Mouse (Mus musculus): ENCODE data around the gene Parp3. TPM values are rescaled to one million over a fixed set of nuclear protein-coding genes. Genes with fewer than 3 reads are reported as not detected.

The Parp3 gene
- polyA plus RNA-seq, 1 experiment from 2014 or later = 58.0 TPM

DNA sequence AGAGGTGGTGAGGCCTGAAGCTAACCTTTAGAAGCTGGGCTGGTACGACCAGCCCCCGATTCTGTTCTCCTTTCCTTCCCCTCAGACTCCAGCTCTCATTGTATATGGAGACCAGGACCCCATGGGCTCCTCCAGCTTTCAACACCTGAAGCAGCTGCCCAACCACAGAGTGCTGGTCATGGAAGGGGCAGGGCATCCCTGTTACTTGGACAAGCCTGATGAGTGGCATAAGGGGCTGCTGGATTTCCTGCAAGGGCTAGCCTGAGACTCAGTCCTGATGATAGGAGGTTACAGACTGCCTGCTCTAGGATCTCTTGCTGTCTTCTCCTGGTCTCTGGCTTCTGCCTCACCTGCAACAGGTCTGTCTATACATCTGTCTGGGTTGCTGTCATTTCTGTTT, 24.9 kb downstream of the Parp3 start:
- no peak for TF ChIP-seq CTCF (IDR thresholded peaks at IDR 0.05)
- ChIA-PET POLR2A (interaction anchor here (1.4 kb wide), 1 partner anchor 23 kb away, joined by 6 read pairs; no protein-coding TSS in a partner anchor), CTCF (no interaction called here)
- no peaks in the 10 kb centered on the region for H3K27me3 ChIP-seq
- no peak for ATAC-seq
- in situ Hi-C loops (cut with MboI; ENCODE audit: low pct_unique_long_range_greater_than_20kb) = no loop called here
- DNase-seq (ENCODE audit: low read depth, low spot score) = no peak

DNA sequence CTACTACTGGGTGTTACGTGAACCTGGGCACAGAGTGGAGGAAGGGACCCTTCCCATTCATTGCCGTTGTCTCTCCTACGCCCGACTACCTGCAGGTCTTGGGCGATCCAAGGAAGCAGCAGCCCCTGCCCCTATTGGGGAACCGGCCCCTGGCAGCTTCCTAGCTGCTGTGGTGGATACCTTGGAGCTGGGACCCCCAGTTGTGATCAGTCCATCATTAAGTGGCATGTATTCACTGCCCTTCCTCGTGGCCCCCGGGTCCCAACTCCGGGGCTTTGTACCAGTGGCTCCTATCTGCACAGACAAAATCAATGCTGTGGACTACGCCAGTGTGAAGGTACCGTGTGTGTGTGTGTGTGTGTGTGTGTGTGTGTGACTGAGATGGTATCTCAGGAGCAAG, 25.5 kb downstream of the Parp3 start:
- in situ Hi-C loops (cut with MboI; ENCODE audit: low pct_unique_long_range_greater_than_20kb) = no loop called here
- no peaks in the 10 kb centered on the region for H3K27me3 ChIP-seq
- ChIA-PET POLR2A (interaction anchor here (1.1 to 1.4 kb wide), 2 partner anchors 23 to 25 kb away, joined by 3 to 6 read pairs; partner anchors contain the start of gene Parp3), CTCF (interaction anchor here (3.9 kb wide), 1 partner anchor 25 kb away, joined by 31 read pairs; the partner anchor contains the start of genes Parp3 and Rrp9)
- TF ChIP-seq CTCF (IDR thresholded peaks at IDR 0.05) = no peak
- ATAC-seq (no peak), DNase-seq (ENCODE audit: low read depth, low spot score) (no peak)

DNA sequence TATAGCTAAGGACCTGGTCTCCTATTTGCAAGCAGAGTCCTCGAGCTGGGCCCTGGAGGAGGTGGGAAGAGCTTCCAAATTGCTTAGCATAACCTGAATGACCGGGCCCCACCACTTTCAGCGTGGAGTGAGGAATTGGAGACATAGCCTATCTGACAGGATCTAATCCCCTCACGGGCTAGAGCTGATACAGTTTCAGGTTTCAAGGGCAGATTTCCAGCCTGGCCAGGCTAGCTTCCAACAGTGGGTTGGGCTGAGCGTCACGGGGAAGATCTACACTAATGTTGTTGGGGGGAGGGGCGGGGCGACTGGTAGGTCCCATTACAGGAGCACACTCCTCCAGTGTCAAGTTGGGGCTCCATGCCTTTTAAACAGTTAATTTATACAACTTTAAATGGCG, 26.1 kb downstream of the Parp3 start:
- ChIA-PET POLR2A (interaction anchor here (1.1 to 1.4 kb wide), 2 partner anchors 24 to 26 kb away, joined by 3 to 6 read pairs; partner anchors contain the start of gene Parp3), CTCF (interaction anchor here (1.4 to 3.9 kb wide), 2 partner anchors 23 to 26 kb away, joined by 3 to 31 read pairs; partner anchors contain the start of genes Parp3 and Rrp9)
- in situ Hi-C loops (cut with MboI; ENCODE audit: low pct_unique_long_range_greater_than_20kb) = no loop called here
- no peaks in the 10 kb centered on the region for H3K27me3 ChIP-seq
- no peak for TF ChIP-seq CTCF (IDR thresholded peaks at IDR 0.05)
- ATAC-seq = no peak
- DNase-seq (ENCODE audit: low read depth, low spot score) = no peak

DNA sequence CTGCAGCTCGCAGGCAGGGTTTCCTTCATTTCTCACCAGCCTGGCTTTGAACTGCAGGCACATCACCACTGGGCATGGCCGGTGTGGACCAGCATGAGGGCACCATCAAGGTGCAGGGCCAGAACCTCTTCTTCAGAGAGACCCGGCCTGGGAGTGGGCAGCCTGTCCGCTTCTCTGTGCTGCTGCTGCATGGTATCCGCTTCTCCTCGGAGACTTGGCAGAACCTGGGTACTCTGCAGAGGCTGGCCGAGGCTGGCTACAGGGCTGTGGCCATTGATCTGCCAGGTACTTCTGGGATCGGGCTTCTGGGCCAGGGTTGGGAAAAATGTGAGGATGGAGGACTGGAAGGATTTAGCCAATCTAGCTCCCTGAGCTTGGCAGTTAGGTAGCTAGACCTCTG, 26.8 kb downstream of the Parp3 start:
- ChIA-PET POLR2A (interaction anchor here (1.1 kb wide), 1 partner anchor 27 kb away, joined by 3 read pairs; the partner anchor contains the start of gene Parp3), CTCF (interaction anchor here (1.4 to 3.9 kb wide), 2 partner anchors 24 to 26 kb away, joined by 3 to 31 read pairs; partner anchors contain the start of genes Parp3 and Rrp9)
- no peak for TF ChIP-seq CTCF (IDR thresholded peaks at IDR 0.05)
- DNase-seq (ENCODE audit: low read depth, low spot score) (no peak), ATAC-seq (no peak)
- H3K27me3 ChIP-seq = no peaks in the 10 kb centered on the region
- in situ Hi-C loops (cut with MboI; ENCODE audit: low pct_unique_long_range_greater_than_20kb) = no loop called here

DNA sequence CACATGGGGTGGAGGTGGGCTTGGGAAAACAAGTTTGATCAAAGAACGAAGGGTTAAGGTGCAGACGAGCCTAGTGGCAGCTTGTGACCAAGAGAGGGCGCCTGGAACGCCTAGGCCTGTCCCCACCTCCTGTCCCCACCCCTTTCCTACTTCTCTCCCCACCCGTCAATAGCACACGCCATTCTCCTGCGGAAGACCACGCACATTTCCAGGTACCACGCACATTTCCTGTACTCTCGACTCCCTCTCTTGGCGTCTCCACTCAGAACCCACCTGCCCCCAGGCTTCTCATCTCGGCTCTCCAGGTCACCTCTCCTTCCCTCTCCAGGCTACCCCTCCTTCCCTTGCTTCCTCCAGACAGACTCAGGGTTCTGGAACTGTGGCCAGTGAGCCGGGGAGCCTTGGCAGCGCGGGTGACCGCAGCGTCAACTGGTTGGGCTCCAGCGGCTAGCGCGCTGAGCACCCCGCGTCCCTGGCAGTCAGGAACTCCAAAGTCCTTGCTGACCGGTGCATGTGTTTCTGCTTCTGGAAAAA, 28.2 kb downstream of the Parp3 start:
- CTCF ChIA-PET = interaction anchor here (2.0 to 3.9 kb wide), 2 partner anchors 26 to 28 kb away, joined by 7 to 31 read pairs; partner anchors contain the start of genes Parp3 and Rrp9
- DNase-seq (ENCODE audit: low read depth, low spot score) = no peak
- TF ChIP-seq CTCF (IDR thresholded peaks at IDR 0.05) = no peak
- peak; percentile 58 for ATAC-seq
- POLR2A ChIA-PET = interaction anchor here (0.8 to 1.4 kb wide), 5 partner anchors 11 to 28 kb away, joined by 3 to 5 read pairs (median 4); partner anchors contain the start of genes Parp3 and Rrp9
- no peaks in the 10 kb centered on the region for H3K27me3 ChIP-seq
- in situ Hi-C loops (cut with MboI; ENCODE audit: low pct_unique_long_range_greater_than_20kb) = no loop called here

DNA sequence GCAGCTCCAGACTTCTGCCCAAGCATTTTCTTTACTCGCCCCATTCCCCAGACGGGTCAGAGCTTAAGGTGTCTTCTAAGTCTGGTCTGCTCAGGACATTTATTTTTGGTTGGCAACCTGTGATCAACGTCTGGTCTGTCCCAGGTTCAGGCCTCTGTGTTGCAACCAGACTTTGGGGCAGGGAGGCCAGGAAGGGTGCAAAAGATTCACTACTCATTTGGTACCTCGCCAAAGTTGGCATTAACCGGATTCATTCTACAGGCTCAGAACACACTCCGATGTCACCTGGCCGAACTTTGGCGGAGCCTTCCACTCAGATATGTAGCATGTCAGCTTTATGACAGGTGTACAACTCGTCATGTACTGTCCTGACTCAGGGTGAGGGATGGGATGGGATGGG, 28.8 kb downstream of the Parp3 start:
- H3K27me3 ChIP-seq = no peaks in the 10 kb centered on the region
- no peak for TF ChIP-seq CTCF (IDR thresholded peaks at IDR 0.05)
- ChIA-PET POLR2A (interaction anchor here (0.8 to 1.4 kb wide), 5 partner anchors 11 to 28 kb away, joined by 3 to 5 read pairs (median 4); partner anchors contain the start of genes Parp3 and Rrp9), CTCF (interaction anchor here (2.0 to 3.9 kb wide), 2 partner anchors 26 to 28 kb away, joined by 7 to 31 read pairs; partner anchors contain the start of genes Parp3 and Rrp9)
- in situ Hi-C loops (cut with MboI; ENCODE audit: low pct_unique_long_range_greater_than_20kb) = no loop called here
- ATAC-seq (peak; percentile 0), DNase-seq (ENCODE audit: low read depth, low spot score) (no peak)

DNA sequence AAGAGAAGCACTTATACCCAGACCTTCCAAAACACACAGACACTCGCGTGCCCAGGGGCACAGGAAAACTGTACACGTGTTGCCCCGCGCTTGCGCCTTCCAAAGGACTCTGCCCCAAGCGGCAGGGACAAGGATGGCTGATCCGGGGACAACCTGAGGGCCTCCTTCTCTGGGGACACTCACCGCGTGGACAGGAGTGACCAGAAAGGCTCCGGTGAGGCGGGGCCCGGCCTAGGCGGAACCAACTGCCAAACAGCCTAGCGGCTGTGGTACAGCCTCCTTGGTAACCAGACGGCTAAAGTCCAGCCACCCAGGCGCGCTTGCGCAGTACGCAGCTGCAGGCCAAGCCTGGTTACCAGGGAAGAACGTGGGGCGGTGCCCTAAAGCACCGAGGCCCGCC, 29.4 kb downstream of the Parp3 start, which contains the start of the genes Abhd14b and Abhd14a:
Abhd14b (plus strand) TSS at position 112 of the 400 bp plus-strand sequence.
Abhd14a (minus strand) TSS at position 331 of the 400 bp plus-strand sequence.
- in situ Hi-C loops (cut with MboI; ENCODE audit: low pct_unique_long_range_greater_than_20kb) = no loop called here
- no peak for TF ChIP-seq CTCF (IDR thresholded peaks at IDR 0.05)
- peak; percentile 65 for DNase-seq (ENCODE audit: low read depth, low spot score)
- no peaks in the 10 kb centered on the region for H3K27me3 ChIP-seq
- POLR2A ChIA-PET = interaction anchor here (1.3 to 1.4 kb wide), 2 partner anchors 10 to 12 kb away, joined by 3 to 5 read pairs; no protein-coding TSS in a partner anchor
- peak; percentile 82 for ATAC-seq
- CTCF ChIA-PET = interaction anchor here (2.0 to 3.9 kb wide), 2 partner anchors 27 to 29 kb away, joined by 7 to 31 read pairs; partner anchors contain the start of genes Parp3 and Rrp9

DNA sequence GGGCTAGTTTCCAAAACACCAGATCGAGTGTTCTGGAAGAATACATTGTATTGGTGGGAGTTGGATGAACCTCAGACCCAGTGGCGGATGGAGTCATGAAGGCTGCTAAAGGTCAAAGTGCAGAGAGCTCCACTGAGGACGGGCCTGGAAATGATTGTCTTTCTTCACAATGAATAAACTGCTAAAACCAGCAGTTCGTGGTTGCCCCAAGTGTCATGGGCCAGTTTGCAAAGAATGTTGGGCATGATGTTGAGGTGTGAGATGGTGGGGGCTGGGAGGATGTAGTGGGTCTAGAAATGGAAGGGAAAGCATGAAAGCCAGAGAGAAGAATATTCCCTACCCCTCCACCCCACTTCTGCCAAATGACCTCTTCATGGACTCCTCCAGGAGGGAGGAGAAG, 31.9 kb downstream of the Parp3 start:
- DNase-seq (ENCODE audit: low read depth, low spot score) (no peak), ATAC-seq (no peak)
- no peak for TF ChIP-seq CTCF (IDR thresholded peaks at IDR 0.05)
- in situ Hi-C loops (cut with MboI; ENCODE audit: low pct_unique_long_range_greater_than_20kb) = no loop called here
- POLR2A ChIA-PET = no interaction called here
- CTCF ChIA-PET = interaction anchor here (2.8 kb wide), 1 partner anchor 16 kb away, joined by 6 read pairs; the partner anchor contains the start of gene Rpl29
- H3K27me3 ChIP-seq = no peaks in the 10 kb centered on the region

DNA sequence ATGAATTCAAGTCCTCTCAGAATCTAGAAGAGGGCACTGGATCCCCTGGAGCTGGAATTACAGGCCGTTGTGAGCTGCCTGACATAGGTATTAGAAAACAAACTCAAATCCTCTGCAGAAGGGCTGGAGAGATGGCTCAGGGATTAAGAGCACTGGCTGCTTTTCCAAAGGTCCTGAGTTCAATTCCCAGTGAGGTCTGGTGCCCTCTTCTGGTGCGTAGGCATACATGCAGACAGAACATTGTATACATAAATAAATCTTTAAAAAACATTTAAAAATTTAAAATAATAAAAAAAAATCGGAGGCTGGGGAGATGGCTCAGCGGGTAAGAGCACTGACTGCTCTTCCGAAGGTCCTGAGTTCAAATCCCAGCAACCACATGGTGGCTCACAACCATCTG, 34.1 kb downstream of the Parp3 start:
- no peaks in the 10 kb centered on the region for H3K27me3 ChIP-seq
- ATAC-seq = no peak
- in situ Hi-C loops (cut with MboI; ENCODE audit: low pct_unique_long_range_greater_than_20kb) = no loop called here
- no peak for TF ChIP-seq CTCF (IDR thresholded peaks at IDR 0.05)
- ChIA-PET POLR2A (interaction anchor here (1.4 kb wide), 1 partner anchor 13 kb away, joined by 5 read pairs; the partner anchor contains the start of gene Rpl29), CTCF (interaction anchor here (2.7 kb wide), 1 partner anchor 34 kb away, joined by 13 read pairs; the partner anchor contains the start of genes Parp3 and Rrp9)
- DNase-seq (ENCODE audit: low read depth, low spot score) = no peak

DNA sequence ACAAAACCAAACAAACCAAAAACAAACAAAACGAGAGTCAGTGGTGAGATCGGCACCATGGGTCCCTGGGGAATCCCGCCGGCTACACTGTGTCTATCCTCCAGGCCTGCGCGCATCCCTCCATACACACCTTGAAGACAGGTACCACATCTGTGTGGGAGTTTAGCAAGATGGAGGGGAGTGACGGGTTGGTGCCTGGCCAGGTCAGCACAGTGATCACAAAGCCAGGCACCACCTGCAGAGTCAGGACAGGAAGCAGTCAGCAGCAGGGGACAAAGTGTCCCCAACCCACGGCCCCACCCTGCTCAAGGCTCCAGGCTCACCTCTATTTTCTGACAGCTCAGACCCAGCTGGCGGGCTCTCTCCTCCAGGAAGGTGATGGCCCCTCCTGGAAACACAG, 40.2 kb downstream of the Parp3 start:
- DNase-seq (ENCODE audit: low read depth, low spot score) (no peak), ATAC-seq (no peak)
- TF ChIP-seq CTCF (IDR thresholded peaks at IDR 0.05) = no peak
- POLR2A ChIA-PET = interaction anchor here (1.9 kb wide), 1 partner anchor 11 kb away, joined by 5 read pairs; the partner anchor contains the start of genes Abhd14a and Abhd14b
- no peaks in the 10 kb centered on the region for H3K27me3 ChIP-seq
- CTCF ChIA-PET = interaction anchor here (1.2 kb wide), 1 partner anchor 148 kb away, joined by 3 read pairs; no protein-coding TSS in a partner anchor
- in situ Hi-C loops (cut with MboI; ENCODE audit: low pct_unique_long_range_greater_than_20kb) = loop anchor here (5.0 kb wide), 1 partner anchor 41 kb away; the partner anchor contains the start of genes Parp3 and Rrp9

Measured in Patski (cell line).